Mouse (Mus musculus): Measurements from ENCODE around the gene Sap25. TPM values are rescaled to one million over a fixed set of nuclear protein-coding genes. Genes with fewer than 3 reads are reported as not detected.

Gene Sap25
- total and polyA plus RNA-seq, 3 experiments: 1.5 to 34.9 (median 2.0) TPM

- WGBS: 4% methylated on average over 9 of the region's 9 CpGs
- H3K36me3 ChIP-seq (ENCODE audit: control insufficient read depth, insufficient read depth, low read length): peaks cover 3% of the 10 kb centered on the region
- H3K79me2 ChIP-seq (replicated peaks; ENCODE audit: control insufficient read depth, insufficient read depth, low read length): no peaks in the 10 kb centered on the region
- H3K27me3 ChIP-seq (ENCODE audit: control insufficient read depth, insufficient read depth, low read length): no peaks in the 10 kb centered on the region
- peaks cover 20% of the 10 kb centered on the region for H3K4me1 ChIP-seq (ENCODE audit: control insufficient read depth, insufficient read depth, low read length)
- 0 out of 2 replicates have a peak overlapping the region, but pooled peaks have one; percentile 0 for H3K9ac ChIP-seq (ENCODE audit: low read depth, low read length)
- H3K4me3 ChIP-seq: no peak overlapping the region
- DNase-seq: peak; percentile 77 to 86
- intact Hi-C loops (cut with DNase I): no loop called here
- H3K27ac ChIP-seq: peak overlapping the region; percentile 87
- TF ChIP-seq CTCF (IDR thresholded peaks at IDR 0.05) (peak; percentile 16; the same call in 1 of the 2 replicates), POLR2A (IDR thresholded peaks at IDR 0.05; ENCODE audit: insufficient read depth, low read depth, low read length) (peak; percentile 59), EP300 (IDR thresholded peaks at IDR 0.05; ENCODE audit: insufficient read depth, low read depth, low read length) (peak; percentile 100)
These were observed 30.5 kb downstream of the Sap25 start for GRCm38 (mm10) chr5:137671443-137672240.

GRCm38 (mm10) chr5:137672361-137672760 lies 31.2 kb downstream of the Sap25 start:
- intact Hi-C loops (cut with DNase I): no loop called here
- TF ChIP-seq EP300 (IDR thresholded peaks at IDR 0.05; ENCODE audit: insufficient read depth, low read depth, low read length): no peak
- no peak for TF ChIP-seq POLR2A (IDR thresholded peaks at IDR 0.05; ENCODE audit: insufficient read depth, low read depth, low read length)
- TF ChIP-seq CTCF (IDR thresholded peaks at IDR 0.05): no peak
- H3K79me2 ChIP-seq (replicated peaks; ENCODE audit: control insufficient read depth, insufficient read depth, low read length): no peaks in the 10 kb centered on the region
- no peak overlapping the region for H3K9ac ChIP-seq (ENCODE audit: low read depth, low read length)
- H3K4me1 ChIP-seq (ENCODE audit: control insufficient read depth, insufficient read depth, low read length): peaks cover 20% of the 10 kb centered on the region
- peak in 1 of 2 experiments; percentile 36 for DNase-seq
- H3K36me3 ChIP-seq (ENCODE audit: control insufficient read depth, insufficient read depth, low read length): peaks cover 3% of the 10 kb centered on the region
- WGBS: 69% methylated on average over 5 of the region's 5 CpGs
- H3K4me3 ChIP-seq: no peak overlapping the region
- peak overlapping the region; percentile 87 for H3K27ac ChIP-seq
- H3K27me3 ChIP-seq (ENCODE audit: control insufficient read depth, insufficient read depth, low read length): no peaks in the 10 kb centered on the region

GRCm38 (mm10) chr5:137673015-137673414 lies 31.9 kb downstream of the Sap25 start:
- peak in 1 of 2 experiments; percentile 20 for DNase-seq
- Histone ChIP-seq H3K36me3 (ENCODE audit: control insufficient read depth, insufficient read depth, low read length) (peaks cover 3% of the 10 kb centered on the region), H3K27me3 (ENCODE audit: control insufficient read depth, insufficient read depth, low read length) (no peaks in the 10 kb centered on the region), H3K4me3 (no peak overlapping the region), H3K9ac (ENCODE audit: low read depth, low read length) (no peak overlapping the region), H3K4me1 (ENCODE audit: control insufficient read depth, insufficient read depth, low read length) (peaks cover 20% of the 10 kb centered on the region), H3K79me2 (replicated peaks; ENCODE audit: control insufficient read depth, insufficient read depth, low read length) (no peaks in the 10 kb centered on the region), H3K27ac (peak overlapping the region; percentile 87)
- 48% methylated on average over 6 of the region's 6 CpGs for WGBS
- intact Hi-C loops (cut with DNase I): no loop called here
- TF ChIP-seq CTCF (IDR thresholded peaks at IDR 0.05) (no peak), EP300 (IDR thresholded peaks at IDR 0.05; ENCODE audit: insufficient read depth, low read depth, low read length) (no peak), POLR2A (IDR thresholded peaks at IDR 0.05; ENCODE audit: insufficient read depth, low read depth, low read length) (no peak)

- Histone ChIP-seq H3K27ac (no peak overlapping the region), H3K9ac (ENCODE audit: low read depth, low read length) (no peak overlapping the region), H3K36me3 (ENCODE audit: control insufficient read depth, insufficient read depth, low read length) (peaks cover 3% of the 10 kb centered on the region), H3K4me3 (no peak overlapping the region), H3K79me2 (replicated peaks; ENCODE audit: control insufficient read depth, insufficient read depth, low read length) (no peaks in the 10 kb centered on the region; the same call in 1 of the 2 replicates), H3K27me3 (ENCODE audit: control insufficient read depth, insufficient read depth, low read length) (no peaks in the 10 kb centered on the region), H3K4me1 (ENCODE audit: control insufficient read depth, insufficient read depth, low read length) (peaks cover 20% of the 10 kb centered on the region)
- 91% methylated on average over 8 of the region's 8 CpGs for WGBS
- DNase-seq: no peak
- intact Hi-C loops (cut with DNase I): no loop called here
- no peak for TF ChIP-seq POLR2A (IDR thresholded peaks at IDR 0.05; ENCODE audit: insufficient read depth, low read depth, low read length)
- no peak for TF ChIP-seq CTCF (IDR thresholded peaks at IDR 0.05)
- no peak for TF ChIP-seq EP300 (IDR thresholded peaks at IDR 0.05; ENCODE audit: insufficient read depth, low read depth, low read length)
These were observed 33.7 kb downstream of the Sap25 start for GRCm38 (mm10) chr5:137674786-137675185.

GRCm38 (mm10) chr5:137677859-137678258 lies 36.7 kb downstream of the Sap25 start:
- Histone ChIP-seq H3K27me3 (ENCODE audit: control insufficient read depth, insufficient read depth, low read length) (no peaks in the 10 kb centered on the region), H3K27ac (no peak overlapping the region), H3K36me3 (ENCODE audit: control insufficient read depth, insufficient read depth, low read length) (no peaks in the 10 kb centered on the region), H3K79me2 (replicated peaks; ENCODE audit: control insufficient read depth, insufficient read depth, low read length) (peaks cover 2% of the 10 kb centered on the region; the same call in 1 of the 2 replicates), H3K9ac (ENCODE audit: low read depth, low read length) (no peak overlapping the region), H3K4me3 (no peak overlapping the region), H3K4me1 (ENCODE audit: control insufficient read depth, insufficient read depth, low read length) (peaks cover 2% of the 10 kb centered on the region)
- no peak for TF ChIP-seq EP300 (IDR thresholded peaks at IDR 0.05; ENCODE audit: insufficient read depth, low read depth, low read length)
- no peak for TF ChIP-seq CTCF (IDR thresholded peaks at IDR 0.05)
- TF ChIP-seq POLR2A (IDR thresholded peaks at IDR 0.05; ENCODE audit: insufficient read depth, low read depth, low read length): no peak
- no peak for DNase-seq
- WGBS: 91% methylated on average over 8 of the region's 8 CpGs
- intact Hi-C loops (cut with DNase I): no loop called here

GRCm38 (mm10) chr5:137678736-137679135 lies 37.6 kb downstream of the Sap25 start:
- DNase-seq: no peak
- Histone ChIP-seq H3K4me3 (no peak overlapping the region), H3K79me2 (replicated peaks; ENCODE audit: control insufficient read depth, insufficient read depth, low read length) (peaks cover 2% of the 10 kb centered on the region; the same call in 1 of the 2 replicates), H3K27ac (no peak overlapping the region), H3K27me3 (ENCODE audit: control insufficient read depth, insufficient read depth, low read length) (no peaks in the 10 kb centered on the region), H3K9ac (ENCODE audit: low read depth, low read length) (no peak overlapping the region), H3K36me3 (ENCODE audit: control insufficient read depth, insufficient read depth, low read length) (no peaks in the 10 kb centered on the region; the same call in 1 of the 2 replicates), H3K4me1 (ENCODE audit: control insufficient read depth, insufficient read depth, low read length) (peaks cover 3% of the 10 kb centered on the region)
- intact Hi-C loops (cut with DNase I): no loop called here
- TF ChIP-seq POLR2A (IDR thresholded peaks at IDR 0.05; ENCODE audit: insufficient read depth, low read depth, low read length): no peak
- no peak for TF ChIP-seq EP300 (IDR thresholded peaks at IDR 0.05; ENCODE audit: insufficient read depth, low read depth, low read length)
- TF ChIP-seq CTCF (IDR thresholded peaks at IDR 0.05): no peak
- WGBS: 82% methylated on average over 3 of the region's 3 CpGs

All from heart, adult 2 months (tissue).